Mouse (Mus musculus): ENCODE results near the gene Gm13283. TPM values are rescaled to one million over a fixed set of nuclear protein-coding genes. Genes with fewer than 3 reads are reported as not detected.
"Not testable (repeated sequence)": the region's sequence is repeated elsewhere in the genome, so short reads cannot be mapped to it uniquely, and the experiment has no call there.

The Gm13283 gene
- polyA plus RNA-seq, 1 experiment = not detected

DNA sequence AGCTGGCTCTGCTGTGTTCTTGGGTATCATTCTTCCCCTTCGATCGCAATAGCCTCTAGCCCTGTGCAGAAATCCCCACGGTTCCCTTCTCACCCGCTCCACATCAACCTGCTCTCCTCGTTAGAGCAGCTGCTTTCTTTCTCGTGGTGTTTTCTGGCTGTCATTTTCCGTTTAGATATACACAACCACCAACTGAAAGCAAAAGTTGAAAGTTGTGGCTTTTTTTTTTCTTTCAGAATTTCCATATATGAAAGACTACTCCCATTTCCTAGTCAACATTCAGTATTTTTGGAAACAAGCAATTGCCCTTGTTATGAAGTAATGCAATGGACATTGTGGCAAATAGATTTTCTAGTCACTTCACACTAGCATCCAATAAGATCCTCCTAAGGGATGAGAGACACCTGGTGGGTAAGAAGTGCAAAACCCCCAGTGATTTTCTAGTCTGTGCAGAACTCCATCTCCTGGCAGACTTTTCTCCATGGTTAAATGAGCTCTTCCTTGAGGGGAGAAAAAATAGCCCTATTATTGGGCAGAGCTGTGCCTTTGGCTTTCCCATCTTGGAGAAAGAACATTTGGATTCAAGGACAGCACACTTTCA is 17.0 kb upstream of the Gm13283 start:
- no peak overlapping the region for H3ac ChIP-seq (ENCODE audit: control insufficient read depth, insufficient read length, low read depth)
- H3K27me3 ChIP-seq (ENCODE audit: control insufficient read depth, insufficient read depth, insufficient read length) = no peaks in the 10 kb centered on the region
- no peaks in the 10 kb centered on the region for H3K79me2 ChIP-seq (ENCODE audit: control insufficient read depth, insufficient read depth)
- no peaks in the 10 kb centered on the region for H3K36me3 ChIP-seq (ENCODE audit: control insufficient read depth, insufficient read depth)
- TF ChIP-seq CEBPB (IDR thresholded peaks at IDR 0.05; ENCODE audit: low read depth) (no peak), USF1 (IDR thresholded peaks at IDR 0.05; ENCODE audit: low read depth) (no peak), FOSL1 (IDR thresholded peaks at IDR 0.05; ENCODE audit: insufficient read depth, low read length, poor library complexity, severe bottlenecking) (no peak), MYOG (IDR thresholded peaks at IDR 0.05; ENCODE audit: control insufficient read depth, extremely low read depth, insufficient read length) (no peak), MAX (IDR thresholded peaks at IDR 0.05) (no peak), MYOD1 (IDR thresholded peaks at IDR 0.05; ENCODE audit: control insufficient read depth, insufficient read length, low read depth) (no peak), CTCF (IDR thresholded peaks at IDR 0.05; ENCODE audit: control insufficient read depth, insufficient read depth, insufficient read length) (no peak)
- H3K4me3 ChIP-seq (ENCODE audit: insufficient read depth, poor library complexity, severe bottlenecking) = no peak overlapping the region
- H3K79me3 ChIP-seq (ENCODE audit: low read depth) = no peaks in the 10 kb centered on the region

DNA sequence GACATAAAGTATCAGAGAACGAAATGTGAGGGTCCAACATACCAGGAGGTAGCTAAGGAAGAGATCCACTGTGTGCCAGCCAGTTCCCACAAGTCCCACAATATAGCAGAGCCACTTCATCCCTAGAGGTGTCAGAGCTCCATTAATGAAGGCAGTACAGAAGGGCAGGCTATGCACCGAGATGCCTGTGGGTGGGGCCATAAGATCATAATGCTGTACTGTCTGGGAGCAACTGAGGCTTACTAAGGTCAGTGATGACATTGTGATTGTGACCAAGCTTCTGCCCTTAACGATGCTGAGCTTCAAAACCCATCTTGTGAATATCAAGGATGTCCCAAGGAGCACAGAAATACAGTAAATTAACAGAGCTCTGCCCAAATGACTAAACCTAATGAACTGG is 15.7 kb upstream of the Gm13283 start:
- H3K79me3 ChIP-seq (ENCODE audit: low read depth) = no peaks in the 10 kb centered on the region
- no peaks in the 10 kb centered on the region for H3K27me3 ChIP-seq (ENCODE audit: control insufficient read depth, insufficient read depth, insufficient read length)
- no peak for TF ChIP-seq MYOD1 (IDR thresholded peaks at IDR 0.05; ENCODE audit: control insufficient read depth, insufficient read length, low read depth)
- TF ChIP-seq CEBPB (IDR thresholded peaks at IDR 0.05; ENCODE audit: low read depth) = no peak
- TF ChIP-seq FOSL1 (IDR thresholded peaks at IDR 0.05; ENCODE audit: insufficient read depth, low read length, poor library complexity, severe bottlenecking) = no peak
- no peaks in the 10 kb centered on the region for H3K36me3 ChIP-seq (ENCODE audit: control insufficient read depth, insufficient read depth)
- no peaks in the 10 kb centered on the region for H3K79me2 ChIP-seq (ENCODE audit: control insufficient read depth, insufficient read depth)
- no peak overlapping the region for H3ac ChIP-seq (ENCODE audit: control insufficient read depth, insufficient read length, low read depth)
- H3K4me3 ChIP-seq (ENCODE audit: insufficient read depth, poor library complexity, severe bottlenecking) = no peak overlapping the region

GRCm38 (mm10) chr4:88749926-88750325 is 10.0 kb upstream of the Gm13283 start:
- H3ac ChIP-seq (ENCODE audit: control insufficient read depth, insufficient read length, low read depth) = no peak overlapping the region
- no peaks in the 10 kb centered on the region for H3K36me3 ChIP-seq (ENCODE audit: control insufficient read depth, insufficient read depth)
- H3K79me3 ChIP-seq (ENCODE audit: low read depth) = no peaks in the 10 kb centered on the region
- TF ChIP-seq MYOG (IDR thresholded peaks at IDR 0.05; ENCODE audit: control insufficient read depth, extremely low read depth, insufficient read length) = no peak
- no peak for TF ChIP-seq USF1 (IDR thresholded peaks at IDR 0.05; ENCODE audit: low read depth)
- TF ChIP-seq MAX (IDR thresholded peaks at IDR 0.05) = no peak
- no peak for TF ChIP-seq MYOD1 (IDR thresholded peaks at IDR 0.05; ENCODE audit: control insufficient read depth, insufficient read length, low read depth)
- TF ChIP-seq FOSL1 (IDR thresholded peaks at IDR 0.05; ENCODE audit: insufficient read depth, low read length, poor library complexity, severe bottlenecking) = no peak
- TF ChIP-seq CEBPB (IDR thresholded peaks at IDR 0.05; ENCODE audit: low read depth) = no peak
- TF ChIP-seq CTCF (IDR thresholded peaks at IDR 0.05; ENCODE audit: control insufficient read depth, insufficient read depth, insufficient read length) = no peak
- H3K27me3 ChIP-seq (ENCODE audit: control insufficient read depth, insufficient read depth, insufficient read length) = no peaks in the 10 kb centered on the region
- H3K4me3 ChIP-seq (ENCODE audit: insufficient read depth, poor library complexity, severe bottlenecking) = no peak overlapping the region
- no peaks in the 10 kb centered on the region for H3K79me2 ChIP-seq (ENCODE audit: control insufficient read depth, insufficient read depth)

GRCm38 (mm10) chr4:88754818-88755340 is 5.0 kb upstream of the Gm13283 start, which contains the start of gene Gm13271:
Gene Gm13271, plus strand, starts transcription at chr4:88754868.
- not testable (repeated sequence) for H3K4me3 ChIP-seq (ENCODE audit: insufficient read depth, poor library complexity, severe bottlenecking); H3K79me3 ChIP-seq (ENCODE audit: low read depth); H3K79me2 ChIP-seq (ENCODE audit: control insufficient read depth, insufficient read depth); H3K36me3 ChIP-seq (ENCODE audit: control insufficient read depth, insufficient read depth); H3ac ChIP-seq (ENCODE audit: control insufficient read depth, insufficient read length, low read depth); H3K27me3 ChIP-seq (ENCODE audit: control insufficient read depth, insufficient read depth, insufficient read length)

- not testable (repeated sequence) for H3K4me3 ChIP-seq (ENCODE audit: insufficient read depth, poor library complexity, severe bottlenecking); H3K36me3 ChIP-seq (ENCODE audit: control insufficient read depth, insufficient read depth); H3K79me3 ChIP-seq (ENCODE audit: low read depth); H3ac ChIP-seq (ENCODE audit: control insufficient read depth, insufficient read length, low read depth); H3K79me2 ChIP-seq (ENCODE audit: control insufficient read depth, insufficient read depth); H3K27me3 ChIP-seq (ENCODE audit: control insufficient read depth, insufficient read depth, insufficient read length)
These were observed 3.1 kb upstream of the Gm13283 start for GRCm38 (mm10) chr4:88756581-88757513.

DNA sequence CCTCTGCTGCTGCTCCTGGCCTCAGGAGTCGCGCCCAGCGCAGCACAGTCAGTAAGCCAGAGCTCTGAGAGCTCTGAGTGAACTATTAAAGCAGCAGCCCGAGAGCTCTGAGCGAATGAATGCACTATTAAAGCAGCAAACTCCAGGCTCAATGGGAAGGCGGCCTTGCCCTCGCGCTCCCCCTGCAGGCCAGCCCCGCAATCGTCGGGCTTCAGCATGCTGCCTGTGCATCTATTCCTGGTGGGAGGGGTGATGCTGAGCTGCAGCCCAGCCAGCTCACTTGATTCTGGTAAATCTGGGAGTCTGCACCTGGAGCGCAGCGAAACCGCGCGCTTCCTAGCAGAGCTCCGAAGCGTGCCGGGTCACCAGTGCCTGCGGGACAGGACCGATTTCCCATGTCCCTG is 2.3 kb upstream of the Gm13283 start:
- not testable (repeated sequence) for H3K36me3 ChIP-seq (ENCODE audit: control insufficient read depth, insufficient read depth); H3ac ChIP-seq (ENCODE audit: control insufficient read depth, insufficient read length, low read depth); H3K4me3 ChIP-seq (ENCODE audit: insufficient read depth, poor library complexity, severe bottlenecking); H3K27me3 ChIP-seq (ENCODE audit: control insufficient read depth, insufficient read depth, insufficient read length); H3K79me3 ChIP-seq (ENCODE audit: low read depth); H3K79me2 ChIP-seq (ENCODE audit: control insufficient read depth, insufficient read depth)

DNA sequence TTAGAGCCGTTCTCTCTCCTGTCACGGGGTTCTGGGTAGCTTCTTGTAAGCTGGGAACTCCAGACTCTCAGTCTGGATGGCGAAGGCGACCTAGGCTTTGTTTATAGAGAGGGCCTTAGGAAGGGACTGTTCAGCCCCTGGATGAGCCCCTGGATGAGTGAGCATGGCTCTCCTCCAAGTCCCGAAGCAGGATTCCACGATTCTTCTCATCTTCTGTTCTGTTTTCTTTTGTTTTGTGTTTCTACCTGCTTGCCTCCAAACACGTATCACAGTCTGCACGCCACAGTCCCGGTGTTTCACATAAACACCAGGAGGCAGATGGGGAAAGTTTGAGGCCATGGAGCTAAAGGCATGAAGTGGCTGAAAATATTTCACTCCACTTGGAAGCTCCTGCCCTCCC is 1.2 kb upstream of the Gm13283 start:
- H3K36me3 ChIP-seq (ENCODE audit: control insufficient read depth, insufficient read depth); H3K79me2 ChIP-seq (ENCODE audit: control insufficient read depth, insufficient read depth); H3K4me3 ChIP-seq (ENCODE audit: insufficient read depth, poor library complexity, severe bottlenecking); H3K27me3 ChIP-seq (ENCODE audit: control insufficient read depth, insufficient read depth, insufficient read length); H3ac ChIP-seq (ENCODE audit: control insufficient read depth, insufficient read length, low read depth); H3K79me3 ChIP-seq (ENCODE audit: low read depth): not testable (repeated sequence)

DNA sequence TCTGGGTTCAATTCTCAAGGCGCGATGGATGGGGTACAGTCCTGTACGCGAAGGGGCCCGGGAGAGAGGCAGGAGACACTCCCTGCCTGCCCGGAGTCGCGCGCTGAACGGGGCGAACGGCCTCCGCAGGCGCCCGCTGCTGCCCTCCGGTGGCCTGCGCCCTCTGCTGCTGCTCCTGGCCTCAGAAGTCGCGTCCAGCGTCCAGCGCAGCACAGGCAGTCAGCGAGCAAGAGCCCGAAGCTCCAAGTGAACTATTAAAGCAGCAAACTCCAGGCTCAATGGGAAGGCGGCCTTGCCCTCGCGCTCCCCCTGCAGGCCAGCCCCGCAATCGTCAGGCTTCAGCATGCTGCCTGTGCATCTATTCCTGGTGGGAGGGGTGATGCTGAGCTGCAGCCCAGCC is 512 bp downstream of the Gm13283 start:
- not testable (repeated sequence) for H3ac ChIP-seq (ENCODE audit: control insufficient read depth, insufficient read length, low read depth); H3K36me3 ChIP-seq (ENCODE audit: control insufficient read depth, insufficient read depth); H3K79me2 ChIP-seq (ENCODE audit: control insufficient read depth, insufficient read depth); H3K79me3 ChIP-seq (ENCODE audit: low read depth); H3K4me3 ChIP-seq (ENCODE audit: insufficient read depth, poor library complexity, severe bottlenecking); H3K27me3 ChIP-seq (ENCODE audit: control insufficient read depth, insufficient read depth, insufficient read length)

- not testable (repeated sequence) for H3K27me3 ChIP-seq (ENCODE audit: control insufficient read depth, insufficient read depth, insufficient read length); H3K4me3 ChIP-seq (ENCODE audit: insufficient read depth, poor library complexity, severe bottlenecking); H3K36me3 ChIP-seq (ENCODE audit: control insufficient read depth, insufficient read depth); H3K79me3 ChIP-seq (ENCODE audit: low read depth); H3K79me2 ChIP-seq (ENCODE audit: control insufficient read depth, insufficient read depth); H3ac ChIP-seq (ENCODE audit: control insufficient read depth, insufficient read length, low read depth)
These were observed 1.9 kb downstream of the Gm13283 start for GRCm38 (mm10) chr4:88761776-88762175.
